Comparison of ENCODE assay signal across 8 mouse cellular contexts in genomic region chr19:4498062-4498933, GRCm38 (mm10). TPM values are rescaled to one million over a fixed set of nuclear protein-coding genes. Genes with fewer than 3 reads are reported as not detected.
DNase-seq lines count a peak whose midpoint lies in the region; ATAC-seq and TF ChIP-seq lines count a peak whose summit lies in the region.

TSS of gene 2010003K11Rik (minus strand) at chr19:4498583.

- 0 out of 2 replicates have a peak, but pooled peaks have one; percentile 21 for TF ChIP-seq POLR2A in liver, adult 2 months (IDR thresholded peaks at IDR 0.05; ENCODE audit: extremely low read depth, insufficient read depth, low read length)
- no peak for TF ChIP-seq POLR2A in myocyte (IDR thresholded peaks at IDR 0.05; ENCODE audit: insufficient read length, low read depth)

- no peaks in the 10 kb centered on the region for H3K9me3 ChIP-seq in intestine, embryonic 16.5 days (ENCODE audit: control insufficient read depth, low read length)

- no peak for TF ChIP-seq CTCF in liver, adult 2 months (IDR thresholded peaks at IDR 0.05; ENCODE audit: low read depth, low read length)

- H3K9ac ChIP-seq in liver, adult 2 months (ENCODE audit: low read depth, low read length) = peak within 1 kb of the TSS; percentile 83
- peak within 1 kb of the TSS; percentile 59 for H3K9ac ChIP-seq in intestine, embryonic 16.5 days (ENCODE audit: low read depth, low read length)

- H3K4me2 ChIP-seq in intestine, embryonic 16.5 days (ENCODE audit: low read depth, low read length) = peak within 1 kb of the TSS; percentile 40
- peak within 1 kb of the TSS; percentile 44 for H3K4me2 ChIP-seq in myocyte (ENCODE audit: low read depth)

- H3K27ac ChIP-seq in liver, adult 2 months (replicated peaks; ENCODE audit: insufficient read depth, low read depth, low read length) = peak within 1 kb of the TSS; percentile 99
- peak within 1 kb of the TSS; percentile 90 for H3K27ac ChIP-seq in intestine, embryonic 16.5 days (ENCODE audit: low read length)

- H3ac ChIP-seq in myocyte (ENCODE audit: control insufficient read depth, insufficient read length) = no peak within 1 kb of the TSS

- no peaks in the 10 kb centered on the region for H3K27me3 ChIP-seq in liver, adult 2 months (ENCODE audit: control insufficient read depth, insufficient read depth, low read length)
- no peaks in the 10 kb centered on the region for H3K27me3 ChIP-seq in intestine, embryonic 16.5 days (replicated peaks; ENCODE audit: control insufficient read depth, insufficient read depth, low read length)
- H3K27me3 ChIP-seq in myocyte (ENCODE audit: control insufficient read depth, insufficient read depth, insufficient read length) = no peaks in the 10 kb centered on the region

- H3K36me3 ChIP-seq in liver, adult 2 months (ENCODE audit: control insufficient read depth, insufficient read depth, low read length) = no peaks in the 10 kb centered on the region
- no peaks in the 10 kb centered on the region for H3K36me3 ChIP-seq in intestine, embryonic 16.5 days (ENCODE audit: control insufficient read depth, insufficient read depth, low read length)
- H3K36me3 ChIP-seq in myocyte (ENCODE audit: control insufficient read depth, insufficient read depth) = no peaks in the 10 kb centered on the region

- no peaks in the 10 kb centered on the region for H3K79me2 ChIP-seq in liver, adult 2 months (ENCODE audit: control insufficient read depth, insufficient read depth, low read length)
- H3K79me2 ChIP-seq in myocyte (ENCODE audit: control insufficient read depth, insufficient read depth) = no peaks in the 10 kb centered on the region

- 24% methylated on average over 16 of the region's 16 CpGs for WGBS in liver, adult 2 months
- WGBS in intestine, embryonic 16.5 days = 56% methylated on average over 16 of the region's 16 CpGs

- peak within 1 kb of the TSS; percentile 61 for H3K4me3 ChIP-seq in liver, adult 2 months (ENCODE audit: insufficient read depth, low read depth, low read length)
- peak within 1 kb of the TSS; percentile 36 for H3K4me3 ChIP-seq in intestine, embryonic 16.5 days (ENCODE audit: low read length)
- H3K4me3 ChIP-seq in myocyte = no peak within 1 kb of the TSS

- peaks cover 20% of the 10 kb centered on the region for H3K4me1 ChIP-seq in liver, adult 2 months (ENCODE audit: control insufficient read depth, insufficient read depth, low read length)
- H3K4me1 ChIP-seq in intestine, embryonic 16.5 days (ENCODE audit: control insufficient read depth, insufficient read depth, low read length) = peaks cover 18% of the 10 kb centered on the region

- DNase-seq in liver, adult 2 months (ENCODE audit: extremely low read depth, low read depth, low spot score) = peak; percentile 90
- no peak for DNase-seq in liver
- peak; percentile 82 to 90 for DNase-seq in adrenal gland, postnatal 36 days
- DNase-seq in spleen, adult 18-20 months = no peak
- no peak for DNase-seq in heart, adult 8-10 months (ENCODE audit: low spot score)

- ATAC-seq in intestine, embryonic 16.5 days = peak; percentile 69
- ATAC-seq in megakaryocyte-erythroid progenitor cell, adult 5-6 weeks (replicated peaks; ENCODE audit: low FRiP score, low TSS enrichment, poor library complexity, severe bottlenecking) = no peak

TF ChIP-seq in myocyte, 11 proteins besides CTCF, POLR2A, EP300 and RAD21:
- TF ChIP-seq MAX (IDR thresholded peaks at IDR 0.05; ENCODE audit: low read depth) = no peak
- peak in 2 of 3 experiments; percentile 56 to 82 for TF ChIP-seq MYOG (IDR thresholded peaks at IDR 0.05; ENCODE audit: control insufficient read depth in 1 of 3, insufficient read depth in 1 of 3, insufficient read length in 2 of 3, low read depth in 2 of 3)
- no peak for TF ChIP-seq USF1 (IDR thresholded peaks at IDR 0.05; ENCODE audit: low read depth)
- no peak for TF ChIP-seq E2F4 (IDR thresholded peaks at IDR 0.05; ENCODE audit: insufficient read depth)
- no peak for TF ChIP-seq CEBPB (IDR thresholded peaks at IDR 0.05; ENCODE audit: insufficient read depth, poor library complexity, severe bottlenecking)
- no peak for TF ChIP-seq TCF12 (IDR thresholded peaks at IDR 0.05; ENCODE audit: insufficient read depth, poor library complexity, severe bottlenecking)
- no peak for TF ChIP-seq TCF3 (IDR thresholded peaks at IDR 0.05; ENCODE audit: insufficient read length, low read depth)
- TF ChIP-seq SRF (IDR thresholded peaks at IDR 0.05; ENCODE audit: control insufficient read depth, insufficient read length, low read depth) = no peak
- TF ChIP-seq MYOD1 (IDR thresholded peaks at IDR 0.05; ENCODE audit: control insufficient read depth in 1 of 3, insufficient read length in 2 of 3, low read depth in 2 of 3) = peak in 2 of 3 experiments; percentile 60 to 72
- no peak for TF ChIP-seq POLR2AphosphoS2 (IDR thresholded peaks at IDR 0.05; ENCODE audit: insufficient read length, low read depth)
- no peak for TF ChIP-seq REST (IDR thresholded peaks at IDR 0.05; ENCODE audit: insufficient read depth, insufficient read length)

RNA-seq across cellular contexts. Expression of gene 2010003K11Rik, which starts in this region (rescaled TPM):
- total RNA-seq in liver, adult 2 months (2014; rRNA removed) = 6.3 and 6.6 TPM in 2 replicates
- 5.4 and 7.5 TPM in 2 replicates for polyA plus RNA-seq in liver, adult 2 months (2012; rRNA removed)
- total RNA-seq in adrenal gland, postnatal 36 days (2021) = 10 to 100 TPM; 25.2 to 36.9 TPM
- polyA plus RNA-seq in intestine, embryonic 16.5 days (2015; fragmentation: Nextera tagmentation; extraction: Ambion mirVana) = 21.6 and 35.7 TPM in 2 replicates
- polyA plus RNA-seq in myocyte (2012; fragmentation: generic; extraction: Trizol) = 0.05 TPM
- not detected in 2 replicates for total RNA-seq in megakaryocyte-erythroid progenitor cell, adult 5-6 weeks (2014; fragmentation: Nextera tagmentation)
- total RNA-seq in megakaryocyte-erythroid progenitor cell, adult 5-6 weeks (2017) = not detected in 2 replicates
- total RNA-seq in heart, adult 8-10 months (2022) = not detected

Comparison
In these comparisons a context has a peak if more than half of its experiments do, and no peak if none do; other contexts are left out.
1. DNase-seq: peak in liver, adult 2 months (single experiment) and adrenal gland, postnatal 36 days (2 of 2); none in liver (single experiment), spleen, adult 18-20 months (0 of 2) and heart, adult 8-10 months (single experiment).